Mouse (Mus musculus): ENCODE data around the gene Grip2. TPM values are rescaled to one million over a fixed set of nuclear protein-coding genes. Genes with fewer than 3 reads are reported as not detected.

Grip2 gene
- total and polyA plus RNA-seq, 3 experiments: 0.07 TPM; not detected in 2

DNA sequence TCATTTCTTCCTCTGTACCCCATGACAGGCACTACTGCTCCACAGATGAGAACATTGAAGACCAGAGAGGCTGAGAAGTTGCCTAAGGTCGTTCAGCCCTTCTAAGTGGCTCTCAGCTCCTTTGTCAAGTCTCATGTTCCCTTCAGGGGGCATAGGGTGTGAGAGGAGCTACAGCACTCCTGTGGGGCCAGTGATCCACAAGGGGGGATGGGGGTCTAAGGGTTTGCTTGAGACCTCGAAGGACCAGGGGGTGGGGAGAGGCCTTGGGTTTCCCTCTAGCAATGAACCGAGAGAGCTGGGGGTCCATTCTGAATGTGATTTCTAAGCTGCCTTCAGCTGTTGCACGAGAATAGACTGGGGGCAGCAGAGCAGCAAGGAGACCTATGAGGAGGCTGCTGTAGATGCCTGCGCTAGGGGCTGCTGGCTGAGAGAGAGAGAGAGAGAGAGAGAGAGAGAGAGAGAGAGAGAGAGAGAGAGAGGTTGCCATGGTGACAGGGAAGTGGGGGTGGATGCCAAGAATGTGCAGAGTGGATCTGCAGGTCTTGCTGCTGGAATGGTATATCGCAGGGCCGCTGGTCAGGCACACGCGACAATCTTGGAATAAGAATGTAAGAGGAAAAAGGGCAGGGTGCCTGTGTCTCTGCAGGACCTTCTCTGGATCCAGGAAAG is 107.1 kb downstream of the Grip2 start:
- H3K9me3 ChIP-seq (replicated peaks; ENCODE audit: low read length): no peaks in the 10 kb centered on the region
- DNase-seq (ENCODE audit: extremely low read depth): no peak
- in situ Hi-C loops (cut with MboI; ENCODE audit: low pct_ligation_motif_present, low pct_unique_long_range_greater_than_20kb, low sequenced_read_pairs) (no loop called here), dilution Hi-C loops (cut with MboI; ENCODE audit: extremely low pct_ligation_motif_present, extremely low pct_unique_long_range_greater_than_20kb, low sequenced_read_pairs) (no loop called here)
- H3K36me3 ChIP-seq (replicated peaks in 1 of 2; ENCODE audit: control insufficient read depth in 1 of 2, insufficient read depth in 1 of 2, low read length in 1 of 2): peaks cover 15 to 88% of the 10 kb centered on the region in 2 experiments
- no peak overlapping the region for H3K9ac ChIP-seq (ENCODE audit: insufficient read depth, low read depth)
- no peak overlapping the region for H3K4me2 ChIP-seq (ENCODE audit: insufficient read depth, low read depth, poor library complexity, severe bottlenecking)
- peaks cover 0 to 12% of the 10 kb centered on the region in 2 experiments; a peak in 2 of 4 replicates for H3K4me1 ChIP-seq (ENCODE audit: control insufficient read depth in 1 of 2, insufficient read depth in 2 of 2)
- H3K27ac ChIP-seq (ENCODE audit: insufficient read depth, low read depth): no peak overlapping the region
- no peak overlapping the region for H3K4me3 ChIP-seq (replicated peaks in 1 of 3; ENCODE audit: low read depth in 2 of 3, low read length in 2 of 3, poor library complexity in 1 of 3)
- H3K27me3 ChIP-seq (replicated peaks): no peaks in the 10 kb centered on the region
- TF ChIP-seq HCFC1 (IDR thresholded peaks at IDR 0.05; ENCODE audit: low read depth, low read length) (no peak), NRF1 (IDR thresholded peaks at IDR 0.05; ENCODE audit: low read depth, low read length) (no peak), ZNF384 (IDR thresholded peaks at IDR 0.05; ENCODE audit: low read depth, low read length) (no peak), MXI1 (IDR thresholded peaks at IDR 0.05; ENCODE audit: low read depth, low read length) (no peak), ZKSCAN1 (IDR thresholded peaks at IDR 0.05; ENCODE audit: borderline replicate concordance, low read depth, low read length) (no peak), CHD1 (IDR thresholded peaks at IDR 0.05; ENCODE audit: low read depth, low read length) (no peak), RCOR1 (conservative IDR thresholded peaks at IDR 0.05; ENCODE audit: low read depth, low read length) (no peak), IRF4 (IDR thresholded peaks at IDR 0.05; ENCODE audit: low read depth, low read length) (no peak), KAT2A (IDR thresholded peaks at IDR 0.05; ENCODE audit: insufficient replicate concordance, low read length) (no peak), EP300 (IDR thresholded peaks at IDR 0.05; ENCODE audit: low read length) (no peak), ZC3H11A (IDR thresholded peaks at IDR 0.05; ENCODE audit: low read depth, low read length) (no peak)
- H3K79me2 ChIP-seq (replicated peaks; ENCODE audit: control insufficient read depth, extremely low read depth, insufficient read depth, poor library complexity, severe bottlenecking): no peaks in the 10 kb centered on the region

- H3K4me1 ChIP-seq (ENCODE audit: control insufficient read depth in 1 of 2, insufficient read depth in 2 of 2): peaks cover 0 to 20% of the 10 kb centered on the region in 2 experiments; a peak in 2 of 4 replicates
- no peak for TF ChIP-seq E2F4 (IDR thresholded peaks at IDR 0.05; ENCODE audit: insufficient replicate concordance, low read depth, low read length)
- no peak for TF ChIP-seq IRF4 (IDR thresholded peaks at IDR 0.05; ENCODE audit: low read depth, low read length)
- no peak for TF ChIP-seq ZNF384 (IDR thresholded peaks at IDR 0.05; ENCODE audit: low read depth, low read length)
- TF ChIP-seq EP300 (IDR thresholded peaks at IDR 0.05; ENCODE audit: low read length): no peak
- TF ChIP-seq ZKSCAN1 (IDR thresholded peaks at IDR 0.05; ENCODE audit: borderline replicate concordance, low read depth, low read length): no peak
- TF ChIP-seq CTCF (conservative IDR thresholded peaks at IDR 0.05 in 1 of 2, IDR thresholded peaks at IDR 0.05 in 1 of 2; ENCODE audit: low read depth in 2 of 2, low read length in 2 of 2): no peak
- no peak for TF ChIP-seq CHD1 (IDR thresholded peaks at IDR 0.05; ENCODE audit: low read depth, low read length)
- TF ChIP-seq POLR2A (IDR thresholded peaks at IDR 0.05; ENCODE audit: low read depth, low read length): no peak
- no peak for TF ChIP-seq MEF2A (IDR thresholded peaks at IDR 0.05; ENCODE audit: borderline replicate concordance, low read depth, low read length)
- no peak for TF ChIP-seq TBP (conservative IDR thresholded peaks at IDR 0.05; ENCODE audit: low read depth, low read length)
- TF ChIP-seq ZC3H11A (IDR thresholded peaks at IDR 0.05; ENCODE audit: low read depth, low read length): no peak
- no peak for TF ChIP-seq USF1 (IDR thresholded peaks at IDR 0.05; ENCODE audit: low read depth, low read length)
- no peak for TF ChIP-seq NELFE (IDR thresholded peaks at IDR 0.05; ENCODE audit: low read depth, low read length)
- TF ChIP-seq UBTF (IDR thresholded peaks at IDR 0.05; ENCODE audit: low read depth, low read length): no peak
- no peak for TF ChIP-seq TCF12 (IDR thresholded peaks at IDR 0.05; ENCODE audit: low read depth, low read length)
- TF ChIP-seq KAT2A (IDR thresholded peaks at IDR 0.05; ENCODE audit: insufficient replicate concordance, low read length): no peak
- DNase-seq (ENCODE audit: extremely low read depth): no peak
Measured at GRCm38 (mm10) chr6:91719042-91719747, 107.9 kb downstream of the Grip2 start.

More at GRCm38 (mm10) chr6:91719042-91719747, 107.9 kb downstream of the Grip2 start:
- H3K79me2 ChIP-seq (replicated peaks; ENCODE audit: control insufficient read depth, extremely low read depth, insufficient read depth, poor library complexity, severe bottlenecking): no peaks in the 10 kb centered on the region
- no peaks in the 10 kb centered on the region for H3K9me3 ChIP-seq (replicated peaks; ENCODE audit: low read length)
- no peak overlapping the region for H3K4me3 ChIP-seq (replicated peaks in 1 of 3; ENCODE audit: low read depth in 2 of 3, low read length in 2 of 3, poor library complexity in 1 of 3)
- H3K4me2 ChIP-seq (ENCODE audit: insufficient read depth, low read depth, poor library complexity, severe bottlenecking): no peak overlapping the region
- H3K36me3 ChIP-seq (replicated peaks in 1 of 2; ENCODE audit: control insufficient read depth in 1 of 2, insufficient read depth in 1 of 2, low read length in 1 of 2): peaks cover 9 to 85% of the 10 kb centered on the region in 2 experiments
- H3K27ac ChIP-seq (ENCODE audit: insufficient read depth, low read depth): no peak overlapping the region
- H3K9ac ChIP-seq (ENCODE audit: insufficient read depth, low read depth): no peak overlapping the region
- in situ Hi-C loops (cut with MboI; ENCODE audit: low pct_ligation_motif_present, low pct_unique_long_range_greater_than_20kb, low sequenced_read_pairs) (no loop called here), dilution Hi-C loops (cut with MboI; ENCODE audit: extremely low pct_ligation_motif_present, extremely low pct_unique_long_range_greater_than_20kb, low sequenced_read_pairs) (no loop called here)
- no peaks in the 10 kb centered on the region for H3K27me3 ChIP-seq (replicated peaks)

Data from CH12.LX (cell line).